Mouse (Mus musculus): ENCODE measurements at regions not wholly inside any gene's neighbourhood (a gene's known extent, or its start where the extent isn't known, plus 50 kb on each side); places are given as distances from the start of the nearest gene placed in this dataset.

DNA sequence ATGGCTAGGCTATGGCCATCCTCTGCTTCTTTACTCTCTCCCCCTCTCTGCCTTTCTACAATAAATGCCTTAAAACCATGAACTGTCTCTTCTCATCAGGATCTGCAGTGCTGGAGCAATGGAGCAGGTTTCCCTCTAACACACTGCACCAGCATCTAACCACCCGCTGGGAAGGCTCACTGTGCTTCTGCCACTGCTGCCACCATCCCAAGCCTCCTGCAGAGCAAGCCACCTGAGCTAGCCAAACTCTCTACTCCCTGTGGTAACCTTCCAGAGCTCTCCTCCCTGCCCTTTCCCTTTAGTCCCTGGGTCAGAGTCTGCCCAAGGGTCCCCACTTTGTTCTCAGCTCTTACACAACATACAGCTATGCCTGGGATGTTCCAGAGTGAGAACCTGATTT, 107.3 kb upstream of the 4933402E13Rik start:
- H3K4me3 ChIP-seq (ENCODE audit: low read length): no peak overlapping the region
- no peaks in the 10 kb centered on the region for H3K27me3 ChIP-seq (ENCODE audit: insufficient read depth, low read length)
- TF ChIP-seq CTCF (IDR thresholded peaks at IDR 0.05; ENCODE audit: low read depth): no peak
- H3K27ac ChIP-seq: no peak overlapping the region
- no peak for DNase-seq (ENCODE audit: low spot score)
- no peak for ATAC-seq
- WGBS: 37% methylated on average over 1 of the region's 1 CpGs
- no peak overlapping the region for H3K4me2 ChIP-seq (ENCODE audit: low read depth, low read length)
- no peaks in the 10 kb centered on the region for H3K4me1 ChIP-seq (ENCODE audit: insufficient read depth, low read length)
- no peaks in the 10 kb centered on the region for H3K36me3 ChIP-seq (ENCODE audit: insufficient read depth, low read length)
- H3K9me3 ChIP-seq (ENCODE audit: low read length): no peaks in the 10 kb centered on the region
- H3K9ac ChIP-seq (replicated peaks; ENCODE audit: low read length): no peak overlapping the region

DNA sequence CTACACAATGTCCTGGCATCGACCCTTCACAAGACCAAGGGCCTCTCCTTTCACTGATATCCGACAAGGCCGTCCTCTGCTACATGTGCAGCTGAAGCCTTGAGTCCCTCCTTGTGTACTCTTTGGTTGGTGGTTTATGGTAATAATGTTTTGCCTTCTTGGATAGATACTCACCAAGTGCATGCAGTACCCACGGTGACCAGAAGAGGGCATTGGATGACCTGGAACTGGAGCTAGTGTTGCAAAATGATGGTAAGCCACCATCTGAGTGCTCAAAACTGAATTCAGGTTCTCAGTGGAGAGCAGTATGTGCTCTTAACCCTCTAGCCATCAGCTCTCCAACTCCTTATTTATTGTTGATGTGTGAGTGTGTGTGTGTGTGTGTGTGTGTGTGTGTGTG, 103.2 kb upstream of the 4933402E13Rik start:
- no peak for ATAC-seq
- Histone ChIP-seq H3K27me3 (ENCODE audit: insufficient read depth, low read length) (no peaks in the 10 kb centered on the region), H3K27ac (no peak overlapping the region), H3K4me2 (ENCODE audit: low read depth, low read length) (no peak overlapping the region), H3K9me3 (ENCODE audit: low read length) (no peaks in the 10 kb centered on the region), H3K4me1 (ENCODE audit: insufficient read depth, low read length) (no peaks in the 10 kb centered on the region), H3K4me3 (ENCODE audit: low read length) (no peak overlapping the region), H3K9ac (replicated peaks; ENCODE audit: low read length) (no peak overlapping the region), H3K36me3 (ENCODE audit: insufficient read depth, low read length) (no peaks in the 10 kb centered on the region)
- no peak for DNase-seq (ENCODE audit: low spot score)
- 81% methylated on average over 4 of the region's 4 CpGs for WGBS
- TF ChIP-seq CTCF (IDR thresholded peaks at IDR 0.05; ENCODE audit: low read depth): peak; percentile 46

All from hindbrain, postnatal 0 days (tissue).